Mouse (Mus musculus): ENCODE data around the gene Sqor. TPM values are rescaled to one million over a fixed set of nuclear protein-coding genes. Genes with fewer than 3 reads are reported as not detected.

The Sqor gene
- 10 to 100 TPM in 1 of 4 experiments, 1 to 10 TPM in 3; 7.8 to 14.8 (median 8.1) TPM for total RNA-seq (2022)

DNA sequence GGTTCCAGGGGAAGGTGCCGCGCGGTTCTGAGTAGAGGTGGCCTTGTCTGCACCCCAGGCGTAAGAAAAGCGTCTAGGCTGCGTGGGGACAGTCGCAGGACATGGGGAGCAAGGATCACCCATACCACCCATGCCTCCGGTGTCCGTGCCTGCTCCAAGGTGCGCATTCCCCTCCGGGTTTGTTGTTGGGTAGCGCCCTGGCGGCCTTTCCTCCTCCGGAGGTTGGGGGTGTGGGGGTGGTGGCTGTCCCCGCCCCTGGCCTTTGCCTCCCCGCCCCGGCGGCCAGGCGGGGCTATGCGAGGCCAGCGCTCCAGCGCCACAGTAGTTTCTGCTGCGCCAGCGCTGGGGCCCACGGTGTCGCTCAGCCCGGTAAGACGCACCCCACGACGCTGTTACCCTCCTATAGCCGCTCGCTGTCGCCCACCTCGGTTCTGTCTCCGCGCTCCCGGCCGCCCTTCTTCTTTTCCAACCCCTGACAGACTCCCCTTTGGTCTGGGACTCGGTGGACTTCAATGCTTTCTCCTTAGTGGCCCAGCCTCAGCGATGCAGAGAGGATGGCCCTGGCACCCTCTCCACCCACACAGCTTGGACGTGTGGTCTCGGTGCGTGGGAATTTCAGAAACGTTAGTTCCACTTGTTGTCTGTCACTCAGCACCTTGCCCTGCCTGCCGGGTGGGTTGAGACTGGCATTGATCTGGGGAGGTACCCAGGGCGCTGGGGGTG, at the start of gene Sqor:
TSS of gene Sqor (plus strand) at position 167 of the 723 bp plus-strand sequence.
- peak in 1 of 2 experiments; percentile 10 for DNase-seq (ENCODE audit: low spot score in 2 of 2)

- DNase-seq (ENCODE audit: low spot score in 2 of 2): no peak
These were observed 48.7 kb upstream of the Sqor start for GRCm38 (mm10) chr2:122716301-122716842.

GRCm38 (mm10) chr2:122719232-122719631, 45.8 kb upstream of the Sqor start:
- DNase-seq (ENCODE audit: low spot score in 2 of 2): no peak

- DNase-seq (ENCODE audit: low spot score in 2 of 2): no peak
These were observed 44.5 kb upstream of the Sqor start for GRCm38 (mm10) chr2:122720564-122720963.

GRCm38 (mm10) chr2:122725604-122726003, 39.4 kb upstream of the Sqor start:
- DNase-seq (ENCODE audit: low spot score in 2 of 2): no peak

DNA sequence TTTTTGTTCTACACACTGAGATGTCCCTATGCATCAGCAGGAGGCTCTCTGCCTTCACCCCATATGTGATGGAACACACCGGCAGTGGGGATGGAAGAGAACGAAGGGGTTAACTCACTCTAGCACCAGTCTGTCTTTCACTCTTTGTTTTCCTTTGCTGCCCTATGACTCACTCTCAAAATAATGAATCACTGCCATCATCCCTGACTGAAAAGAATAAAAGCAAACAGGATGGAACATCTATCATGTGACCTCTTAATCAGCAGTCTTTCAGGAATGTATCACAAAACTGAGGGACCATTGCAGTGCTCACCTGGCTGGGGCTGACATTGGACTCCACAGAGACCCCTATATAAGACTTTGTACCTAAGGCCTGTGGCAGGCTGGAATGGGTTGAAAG, 33.6 kb upstream of the Sqor start:
- DNase-seq (ENCODE audit: low spot score in 2 of 2): no peak

- DNase-seq (ENCODE audit: low spot score in 2 of 2): peak; percentile 92 to 94
These were observed 26.9 kb upstream of the Sqor start, which contains the start of gene Bloc1s6 for GRCm38 (mm10) chr2:122737894-122738830. TSS of gene Bloc1s6 (plus strand) at chr2:122738503.

- no peak for DNase-seq (ENCODE audit: low spot score in 2 of 2)
These were observed 26.0 kb upstream of the Sqor start for GRCm38 (mm10) chr2:122739023-122739422.

- no peak for DNase-seq (ENCODE audit: low spot score in 2 of 2)
These were observed 18.6 kb upstream of the Sqor start for GRCm38 (mm10) chr2:122746461-122746860.

DNA sequence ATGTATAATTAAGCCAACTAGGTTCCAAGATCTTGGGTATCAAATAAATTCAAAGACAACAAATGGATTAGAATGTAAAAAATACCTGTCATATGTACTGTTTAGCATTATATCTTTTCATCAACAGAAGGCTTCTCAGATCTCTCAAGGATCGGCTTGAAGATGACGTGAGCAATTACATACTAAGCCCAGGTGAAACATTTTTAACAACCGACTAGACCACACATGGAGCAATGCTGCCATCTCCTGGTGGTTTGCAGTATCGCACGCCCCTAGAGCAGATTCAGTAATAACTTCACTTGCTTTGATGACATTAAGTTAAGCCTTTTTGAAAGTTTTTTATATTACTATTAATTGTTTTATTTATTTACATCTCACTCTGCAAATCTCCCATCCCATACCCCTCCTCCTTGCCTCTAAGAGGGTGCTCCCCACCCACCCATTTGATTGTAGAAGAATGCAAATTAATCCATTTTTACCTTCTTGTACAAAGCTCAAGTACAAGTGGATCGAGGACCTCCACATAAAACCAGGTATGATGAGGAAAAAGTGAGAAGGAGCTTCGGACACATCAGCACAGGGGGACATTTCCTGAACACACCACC, 11.2 kb upstream of the Sqor start:
- peak; percentile 26 to 61 for DNase-seq (ENCODE audit: low spot score in 2 of 2)

- DNase-seq (ENCODE audit: low spot score in 2 of 2): no peak
These were observed 5.2 kb upstream of the Sqor start for GRCm38 (mm10) chr2:122759791-122760190.

GRCm38 (mm10) chr2:122762991-122763390, 2.0 kb upstream of the Sqor start:
- DNase-seq (ENCODE audit: low spot score in 2 of 2): no peak

DNA sequence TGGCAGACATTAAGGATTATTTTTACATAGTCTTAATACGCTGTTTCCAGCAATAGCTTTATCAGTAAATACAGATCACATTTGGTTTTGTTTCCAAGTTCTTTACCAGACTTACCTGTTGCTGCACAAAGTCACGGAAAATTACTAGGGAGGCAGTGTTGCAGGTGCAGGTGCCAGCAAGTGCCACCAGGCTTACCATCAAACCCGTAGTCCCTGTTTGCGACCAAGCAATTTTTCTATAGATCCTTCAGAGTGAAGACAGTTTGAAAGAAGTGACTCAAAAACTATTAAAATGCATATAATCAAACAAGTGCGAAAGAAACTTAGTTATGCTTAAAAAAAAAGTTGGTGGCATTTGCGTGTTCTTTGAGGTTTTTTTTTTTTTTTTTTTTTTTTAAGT, 511 bp upstream of the Sqor start:
- no peak for DNase-seq (ENCODE audit: low spot score in 2 of 2)

GRCm38 (mm10) chr2:122765794-122766145, 733 bp downstream of the Sqor start:
- DNase-seq (ENCODE audit: low spot score in 2 of 2): no peak

GRCm38 (mm10) chr2:122771002-122771401, 6.0 kb downstream of the Sqor start:
- DNase-seq (ENCODE audit: low spot score in 2 of 2): no peak

GRCm38 (mm10) chr2:122772899-122773298, 7.9 kb downstream of the Sqor start:
- DNase-seq (ENCODE audit: low spot score in 2 of 2): no peak

- no peak for DNase-seq (ENCODE audit: low spot score in 2 of 2)
These were observed 10.5 kb downstream of the Sqor start for GRCm38 (mm10) chr2:122775491-122775890.

DNA sequence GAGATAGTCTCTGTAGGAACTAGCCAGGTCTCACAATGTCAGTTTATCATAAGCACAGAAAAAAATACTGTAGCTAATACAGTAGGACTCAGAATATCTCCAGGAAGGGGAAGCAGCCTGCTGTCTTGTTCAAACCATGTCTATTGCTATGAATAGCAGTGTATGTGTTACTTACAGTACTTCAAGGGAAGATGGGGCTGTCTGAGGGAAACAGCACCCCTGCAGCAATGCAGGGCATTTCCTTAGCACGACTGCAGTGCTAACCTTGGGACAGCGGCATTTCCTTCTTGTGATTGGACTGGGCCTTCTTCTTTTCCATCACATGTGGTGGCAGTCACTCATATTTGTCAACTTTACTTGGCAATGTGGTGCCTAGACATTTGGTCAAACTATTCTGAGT, 11.8 kb downstream of the Sqor start:
- no peak for DNase-seq (ENCODE audit: low spot score in 2 of 2)

DNA sequence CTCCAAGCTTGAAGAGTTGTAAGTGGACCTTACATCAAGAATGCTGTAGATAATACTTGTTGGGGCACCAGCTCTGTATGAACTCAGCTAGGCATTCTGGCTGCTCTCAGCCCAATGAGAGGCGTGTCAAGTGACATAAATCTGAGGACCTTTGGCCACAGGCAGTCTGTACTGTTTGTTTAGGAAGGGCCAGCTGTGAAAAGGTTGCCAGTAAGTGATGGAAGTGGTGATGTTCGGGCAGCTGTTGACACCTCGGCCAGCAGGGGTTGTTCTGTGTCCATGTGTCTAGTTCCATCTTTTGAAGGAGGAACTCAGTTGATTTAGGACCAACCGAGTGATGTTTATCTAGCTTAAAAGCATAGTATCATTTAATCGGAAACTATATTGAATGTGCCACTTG, 14.9 kb downstream of the Sqor start:
- no peak for DNase-seq (ENCODE audit: low spot score in 2 of 2)

DNA sequence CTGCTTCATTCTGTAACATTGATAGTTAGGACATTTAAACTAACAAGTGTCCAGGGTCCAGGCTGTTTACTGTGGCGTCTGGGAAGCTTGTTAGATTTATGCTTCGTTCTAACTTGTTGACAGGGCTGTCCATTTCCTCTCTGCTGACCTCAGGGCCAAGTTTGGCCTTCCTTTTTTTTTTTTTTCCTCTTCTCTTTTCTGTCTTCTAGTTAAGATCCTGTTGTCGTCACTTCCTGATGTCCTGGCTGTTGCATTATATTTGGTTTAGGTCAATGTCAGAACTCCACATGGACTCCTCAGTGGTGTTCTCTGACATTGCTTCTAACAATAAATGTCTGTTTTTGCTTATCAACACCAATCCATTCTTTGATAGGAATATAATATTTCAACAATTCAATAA, 15.4 kb downstream of the Sqor start:
- DNase-seq (ENCODE audit: low spot score in 2 of 2): no peak

- DNase-seq (ENCODE audit: low spot score in 2 of 2): no peak
These were observed 16.7 kb downstream of the Sqor start for GRCm38 (mm10) chr2:122781590-122782356.
